Comparison of ENCODE assay signal across 11 mouse cellular contexts in genomic region chr1:54118342-54118973, GRCm38 (mm10).
DNase-seq lines count a peak whose midpoint lies in the region; ATAC-seq and TF ChIP-seq lines count a peak whose summit lies in the region.
"Had no signal": no experiment of that assay in that cellular context is flagged by ENCODE, and none has a peak within 500 bp of the region (broad histone marks: within the 10 kb centered on the region; RNA-seq: fewer than 3 reads in every experiment).

No protein-coding gene starts in this region.

- TF ChIP-seq POLR2A in thymus, adult 2 months (IDR thresholded peaks at IDR 0.05; ENCODE audit: control insufficient read depth, extremely low read depth, insufficient read depth, low read length, poor library complexity) = no peak

- H3K36me3 ChIP-seq in thymus, adult 2 months (ENCODE audit: control insufficient read depth, insufficient read depth, low read length) = no peaks in the 10 kb centered on the region
- H3K36me3 ChIP-seq: liver, embryonic 12.5 days; stomach, embryonic 15.5 days had no signal

- peak; percentile 79 for DNase-seq in heart, adult 11 months
- no peak for DNase-seq in heart, postnatal 14 days
- no peak for DNase-seq in thymus, adult 2 months
- no peak for DNase-seq in thymus, adult 18-20 months
- peak; percentile 61 to 87 for DNase-seq in left cerebral cortex, postnatal 14 days (ENCODE audit: low spot score in 2 of 2)
- peak; percentile 28 for DNase-seq in thymus, postnatal 4 days
- DNase-seq in kidney, adult 9 months = no peak
- DNase-seq: kidney, adult 2 months had no signal

- intact Hi-C loops in heart, postnatal 14 days (cut with DNase I) = loop anchor here (10.0 kb wide), 1 partner anchor 214 kb away; no protein-coding TSS in a partner anchor
- intact Hi-C loops in left cerebral cortex, postnatal 14 days (cut with DNase I) = loop anchor here (5.0 kb wide), 2 partner anchors 56 to 74 kb away; no protein-coding TSS in a partner anchor

- no peak for TF ChIP-seq CTCF in thymus, adult 2 months (IDR thresholded peaks at IDR 0.05; ENCODE audit: borderline replicate concordance, control insufficient read depth, extremely low read depth, insufficient read depth, low read length, poor library complexity)

- H3K27ac ChIP-seq in thymus, adult 2 months (ENCODE audit: control insufficient read depth, insufficient read depth, low read length) = peak overlapping the region; percentile 48
- H3K27ac ChIP-seq: liver, embryonic 12.5 days; stomach, embryonic 15.5 days had no signal

- 0 out of 2 replicates have a peak, but pooled peaks cover 8% of the 10 kb centered on the region for H3K4me1 ChIP-seq in thymus, adult 2 months (replicated peaks; ENCODE audit: control insufficient read depth, insufficient read depth, low read length)
- H3K4me1 ChIP-seq: liver, embryonic 12.5 days; stomach, embryonic 15.5 days had no signal

- H3K4me3 ChIP-seq in thymus, adult 2 months (ENCODE audit: control insufficient read depth, insufficient read depth, low read length) = no peak overlapping the region
- H3K4me3 ChIP-seq: liver, embryonic 12.5 days; stomach, embryonic 15.5 days had no signal

- no peak for ATAC-seq in activated CD4-positive, CD25-positive, alpha-beta regulatory T cell, adult 4 months
- ATAC-seq: liver, embryonic 12.5 days had no signal

- WGBS in thymus, adult 2 months = 74% methylated on average over 8 of the region's 8 CpGs

- no peaks in the 10 kb centered on the region for H3K27me3 ChIP-seq in thymus, adult 2 months (ENCODE audit: control insufficient read depth, insufficient read depth, low read length)
- H3K27me3 ChIP-seq: liver, embryonic 12.5 days; stomach, embryonic 15.5 days had no signal

Comparison
In these comparisons a context has a peak if more than half of its experiments do, and no peak if none do; other contexts are left out.
1. DNase-seq: peak in heart, adult 11 months (single experiment), left cerebral cortex, postnatal 14 days (2 of 2) and thymus, postnatal 4 days (single experiment); none in heart, postnatal 14 days (0 of 2), thymus, adult 2 months (single experiment), thymus, adult 18-20 months (0 of 2) and kidney, adult 9 months (single experiment).